Mouse (Mus musculus) frontal cortex, postnatal 14 days (tissue): Measurements from ENCODE around the gene 2300009A05Rik.

Experiments used
- DNase-seq, 2 experiments: peaks; one replicate each; pipeline ENCODE4 v3.0.0; 2022; ENCODE audit warnings: low spot score in 2 of 2

Gene 2300009A05Rik

GRCm38 (mm10) chr9:63348146-63348545 is 50.9 kb downstream of the 2300009A05Rik start:
- DNase-seq: no peak

- no peak for DNase-seq
Observed at GRCm38 (mm10) chr9:63346029-63346428, 53.0 kb downstream of the 2300009A05Rik start.
